Mouse (Mus musculus): ENCODE results near the gene Pars2. TPM values are rescaled to one million over a fixed set of nuclear protein-coding genes. Genes with fewer than 3 reads are reported as not detected.

The Pars2 gene
- polyA plus RNA-seq, 1 experiment from 2014 or later: 13.3 TPM

DNA sequence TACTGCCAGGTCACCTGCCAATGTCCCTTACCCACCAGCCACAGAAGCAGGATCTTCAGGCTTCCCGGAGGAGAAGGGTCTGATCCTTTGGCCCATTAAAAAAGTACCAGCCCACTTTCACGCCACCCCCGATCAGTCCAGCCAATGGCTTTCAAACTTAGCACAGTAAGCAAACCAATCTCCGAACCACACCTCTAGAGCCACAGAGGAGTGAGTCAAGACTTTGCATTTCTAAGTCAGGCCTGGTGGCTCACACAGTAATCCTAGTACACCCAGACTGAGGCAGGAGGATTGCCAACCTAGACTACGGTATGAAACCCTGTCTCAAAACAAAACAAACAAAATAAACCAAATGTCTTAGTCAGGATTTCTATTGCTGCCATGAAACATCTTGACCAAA, 21.5 kb upstream of the Pars2 start:
- ATAC-seq (replicated peaks; ENCODE audit: low FRiP score) (no peak), DNase-seq (ENCODE audit: low spot score) (no peak)
- no peaks in the 10 kb centered on the region for H3K4me1 ChIP-seq (replicated peaks; ENCODE audit: control insufficient read depth, insufficient read depth, low read length)
- H3K27me3 ChIP-seq (ENCODE audit: control insufficient read depth, insufficient read depth, low read length): no peaks in the 10 kb centered on the region
- WGBS: 77% methylated on average over 5 of the region's 5 CpGs
- H3K4me2 ChIP-seq (ENCODE audit: low read depth, low read length, severe bottlenecking): no peak overlapping the region
- no peak overlapping the region for H3K27ac ChIP-seq (ENCODE audit: low read depth, low read length)
- H3K36me3 ChIP-seq (ENCODE audit: control insufficient read depth, insufficient read depth, low read length): no peaks in the 10 kb centered on the region
- H3K9me3 ChIP-seq (ENCODE audit: control insufficient read depth, low read length): no peaks in the 10 kb centered on the region
- no peak overlapping the region for H3K4me3 ChIP-seq (ENCODE audit: low read depth, low read length)
- no peak overlapping the region for H3K9ac ChIP-seq (ENCODE audit: low read length)

- no peaks in the 10 kb centered on the region for H3K36me3 ChIP-seq (ENCODE audit: control insufficient read depth, insufficient read depth, low read length)
- H3K4me2 ChIP-seq (ENCODE audit: low read depth, low read length, severe bottlenecking): no peak overlapping the region
- whole genome bisulfite sequencing: 33% methylated on average over 14 of the region's 14 CpGs
- peak; percentile 81 for DNase-seq (ENCODE audit: low spot score)
- no peaks in the 10 kb centered on the region for H3K4me1 ChIP-seq (replicated peaks; ENCODE audit: control insufficient read depth, insufficient read depth, low read length)
- H3K27ac ChIP-seq (ENCODE audit: low read depth, low read length): no peak overlapping the region
- ATAC-seq (replicated peaks; ENCODE audit: low FRiP score): no peak
- no peak overlapping the region for H3K9ac ChIP-seq (ENCODE audit: low read length)
- H3K4me3 ChIP-seq (ENCODE audit: low read depth, low read length): no peak overlapping the region
- H3K27me3 ChIP-seq (ENCODE audit: control insufficient read depth, insufficient read depth, low read length): no peaks in the 10 kb centered on the region
- H3K9me3 ChIP-seq (ENCODE audit: control insufficient read depth, low read length): no peaks in the 10 kb centered on the region
These were observed 20.3 kb upstream of the Pars2 start for GRCm38 (mm10) chr4:106630333-106631220.

DNA sequence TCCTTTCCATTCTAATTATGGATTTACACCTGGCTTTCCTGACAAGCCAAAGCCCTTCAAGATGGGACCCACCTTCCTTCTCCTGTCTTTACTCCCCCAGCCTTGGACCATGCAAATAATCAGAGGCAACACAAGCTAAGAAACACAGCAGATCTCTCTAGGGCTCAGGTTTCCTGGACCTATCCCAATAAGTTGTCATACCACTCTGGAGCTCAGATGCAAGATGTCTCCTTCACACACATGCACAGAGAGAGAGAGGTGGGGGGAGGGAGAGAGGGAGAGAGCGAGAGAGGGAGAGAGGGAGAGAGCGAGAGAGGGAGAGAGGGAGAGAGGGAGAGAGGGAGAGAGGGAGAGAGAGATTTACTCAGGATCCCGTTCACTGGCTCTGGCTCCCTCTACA, 18.6 kb upstream of the Pars2 start:
- Histone ChIP-seq H3K9me3 (ENCODE audit: control insufficient read depth, low read length) (no peaks in the 10 kb centered on the region), H3K4me2 (ENCODE audit: low read depth, low read length, severe bottlenecking) (no peak overlapping the region), H3K27ac (ENCODE audit: low read depth, low read length) (no peak overlapping the region), H3K4me1 (replicated peaks; ENCODE audit: control insufficient read depth, insufficient read depth, low read length) (no peaks in the 10 kb centered on the region), H3K36me3 (ENCODE audit: control insufficient read depth, insufficient read depth, low read length) (no peaks in the 10 kb centered on the region), H3K9ac (ENCODE audit: low read length) (no peak overlapping the region), H3K4me3 (ENCODE audit: low read depth, low read length) (no peak overlapping the region), H3K27me3 (ENCODE audit: control insufficient read depth, insufficient read depth, low read length) (no peaks in the 10 kb centered on the region)
- 67% methylated on average over 1 of the region's 3 CpGs for WGBS
- no peak for ATAC-seq (replicated peaks; ENCODE audit: low FRiP score)
- DNase-seq (ENCODE audit: low spot score): no peak

- no peak overlapping the region for H3K4me2 ChIP-seq (ENCODE audit: low read depth, low read length, severe bottlenecking)
- H3K9ac ChIP-seq (ENCODE audit: low read length): no peak overlapping the region
- ATAC-seq (replicated peaks; ENCODE audit: low FRiP score) (no peak), DNase-seq (ENCODE audit: low spot score) (no peak)
- no peaks in the 10 kb centered on the region for H3K9me3 ChIP-seq (ENCODE audit: control insufficient read depth, low read length)
- 48% methylated on average over 8 of the region's 8 CpGs for WGBS
- H3K4me3 ChIP-seq (ENCODE audit: low read depth, low read length): no peak overlapping the region
- H3K27me3 ChIP-seq (ENCODE audit: control insufficient read depth, insufficient read depth, low read length): no peaks in the 10 kb centered on the region
- H3K27ac ChIP-seq (ENCODE audit: low read depth, low read length): no peak overlapping the region
- no peaks in the 10 kb centered on the region for H3K36me3 ChIP-seq (ENCODE audit: control insufficient read depth, insufficient read depth, low read length)
- H3K4me1 ChIP-seq (replicated peaks; ENCODE audit: control insufficient read depth, insufficient read depth, low read length): no peaks in the 10 kb centered on the region
These were observed 17.4 kb upstream of the Pars2 start for GRCm38 (mm10) chr4:106633281-106634085.

DNA sequence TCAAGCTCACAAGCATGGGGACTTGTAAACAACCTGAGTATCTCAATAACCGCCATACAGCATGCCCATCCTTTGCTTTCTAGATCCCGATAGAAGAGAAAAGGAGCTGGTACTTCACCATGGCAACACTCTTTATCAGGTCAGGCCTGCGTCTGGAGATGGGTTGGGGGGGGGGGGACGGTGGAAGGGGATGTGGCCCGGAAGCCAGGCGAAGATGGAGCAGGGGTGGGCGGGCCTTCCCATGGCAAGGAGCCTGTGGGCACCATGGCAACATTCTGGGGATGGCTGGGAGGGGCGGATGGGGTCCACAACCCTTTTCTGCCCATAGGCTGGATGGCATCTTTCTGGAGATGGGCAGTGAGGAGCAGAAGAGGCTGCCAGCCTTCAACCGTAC, 16.8 kb upstream of the Pars2 start:
- Histone ChIP-seq H3K27me3 (ENCODE audit: control insufficient read depth, insufficient read depth, low read length) (no peaks in the 10 kb centered on the region), H3K4me1 (replicated peaks; ENCODE audit: control insufficient read depth, insufficient read depth, low read length) (no peaks in the 10 kb centered on the region), H3K27ac (ENCODE audit: low read depth, low read length) (no peak overlapping the region), H3K9me3 (ENCODE audit: control insufficient read depth, low read length) (no peaks in the 10 kb centered on the region), H3K9ac (ENCODE audit: low read length) (no peak overlapping the region), H3K36me3 (ENCODE audit: control insufficient read depth, insufficient read depth, low read length) (no peaks in the 10 kb centered on the region), H3K4me3 (ENCODE audit: low read depth, low read length) (no peak overlapping the region), H3K4me2 (ENCODE audit: low read depth, low read length, severe bottlenecking) (no peak overlapping the region)
- WGBS: 65% methylated on average over 9 of the region's 9 CpGs
- no peak for DNase-seq (ENCODE audit: low spot score)
- no peak for ATAC-seq (replicated peaks; ENCODE audit: low FRiP score)

DNA sequence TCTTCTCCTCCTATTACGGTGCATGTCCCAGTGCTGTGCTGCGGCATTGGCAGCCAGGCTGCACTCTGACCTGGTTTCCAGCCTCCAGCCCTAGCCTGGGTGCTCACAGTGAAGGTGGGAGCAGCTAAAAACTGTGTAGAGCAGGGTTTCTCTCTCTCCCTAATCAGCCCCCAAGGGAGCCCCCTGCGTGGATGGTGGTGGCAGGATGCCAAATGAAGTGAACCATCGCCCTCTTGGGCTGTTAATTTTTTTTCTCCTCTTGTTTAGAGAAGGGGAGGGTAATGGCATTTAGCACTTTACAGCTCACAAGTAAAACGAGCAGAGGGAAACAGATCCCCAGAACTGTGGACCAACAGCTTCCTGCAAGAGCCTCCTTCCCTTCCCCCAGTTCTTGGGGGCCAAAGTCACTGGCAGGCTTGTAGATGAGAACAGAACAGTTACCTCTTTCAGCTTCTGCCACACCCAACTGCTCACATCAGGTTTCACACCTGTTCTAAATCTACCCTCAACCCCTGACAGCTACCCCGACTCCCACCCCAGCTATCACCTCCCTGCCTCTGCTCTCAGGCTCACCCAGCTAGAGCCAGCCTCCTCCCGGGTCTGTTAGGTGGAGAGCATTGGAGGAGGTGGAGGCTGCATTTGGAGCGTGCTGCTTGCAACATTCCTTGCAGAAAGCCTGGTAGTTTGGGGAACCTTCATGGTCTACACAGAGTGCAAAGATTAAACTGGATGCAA, 7.2 kb upstream of the Pars2 start:
- ATAC-seq (replicated peaks; ENCODE audit: low FRiP score) (no peak), DNase-seq (ENCODE audit: low spot score) (no peak)
- no peaks in the 10 kb centered on the region for H3K4me1 ChIP-seq (replicated peaks; ENCODE audit: control insufficient read depth, insufficient read depth, low read length)
- H3K4me3 ChIP-seq (ENCODE audit: low read depth, low read length): no peak overlapping the region
- H3K27ac ChIP-seq (ENCODE audit: low read depth, low read length): no peak overlapping the region
- no peak overlapping the region for H3K4me2 ChIP-seq (ENCODE audit: low read depth, low read length, severe bottlenecking)
- no peaks in the 10 kb centered on the region for H3K27me3 ChIP-seq (ENCODE audit: control insufficient read depth, insufficient read depth, low read length)
- no peaks in the 10 kb centered on the region for H3K9me3 ChIP-seq (ENCODE audit: control insufficient read depth, low read length)
- no peak overlapping the region for H3K9ac ChIP-seq (ENCODE audit: low read length)
- H3K36me3 ChIP-seq (ENCODE audit: control insufficient read depth, insufficient read depth, low read length): no peaks in the 10 kb centered on the region
- WGBS: 53% methylated on average over 8 of the region's 8 CpGs

GRCm38 (mm10) chr4:106644218-106644610, 6.7 kb upstream of the Pars2 start:
- H3K27ac ChIP-seq (ENCODE audit: low read depth, low read length): no peak overlapping the region
- no peak overlapping the region for H3K4me3 ChIP-seq (ENCODE audit: low read depth, low read length)
- no peaks in the 10 kb centered on the region for H3K27me3 ChIP-seq (ENCODE audit: control insufficient read depth, insufficient read depth, low read length)
- 73% methylated on average over 6 of the region's 6 CpGs for WGBS
- no peak overlapping the region for H3K9ac ChIP-seq (ENCODE audit: low read length)
- no peak for ATAC-seq (replicated peaks; ENCODE audit: low FRiP score)
- H3K4me1 ChIP-seq (replicated peaks; ENCODE audit: control insufficient read depth, insufficient read depth, low read length): no peaks in the 10 kb centered on the region
- no peak overlapping the region for H3K4me2 ChIP-seq (ENCODE audit: low read depth, low read length, severe bottlenecking)
- no peak for DNase-seq (ENCODE audit: low spot score)
- H3K36me3 ChIP-seq (ENCODE audit: control insufficient read depth, insufficient read depth, low read length): no peaks in the 10 kb centered on the region
- H3K9me3 ChIP-seq (ENCODE audit: control insufficient read depth, low read length): no peaks in the 10 kb centered on the region

- H3K4me2 ChIP-seq (ENCODE audit: low read depth, low read length, severe bottlenecking): no peak overlapping the region
- WGBS: 83% methylated on average over 5 of the region's 5 CpGs
- H3K4me3 ChIP-seq (ENCODE audit: low read depth, low read length): no peak overlapping the region
- DNase-seq (ENCODE audit: low spot score): no peak
- H3K9ac ChIP-seq (ENCODE audit: low read length): no peak overlapping the region
- no peaks in the 10 kb centered on the region for H3K4me1 ChIP-seq (replicated peaks; ENCODE audit: control insufficient read depth, insufficient read depth, low read length)
- no peaks in the 10 kb centered on the region; the same call in 1 of the 2 replicates for H3K9me3 ChIP-seq (ENCODE audit: control insufficient read depth, low read length)
- no peak for ATAC-seq (replicated peaks; ENCODE audit: low FRiP score)
- H3K36me3 ChIP-seq (ENCODE audit: control insufficient read depth, insufficient read depth, low read length): no peaks in the 10 kb centered on the region
- H3K27me3 ChIP-seq (ENCODE audit: control insufficient read depth, insufficient read depth, low read length): no peaks in the 10 kb centered on the region
- no peak overlapping the region for H3K27ac ChIP-seq (ENCODE audit: low read depth, low read length)
These were observed 5.1 kb upstream of the Pars2 start for GRCm38 (mm10) chr4:106645797-106646196.
